Comparison of ENCODE assay signal across 16 mouse cellular contexts in genomic region chr7:133743611-133744010, GRCm38 (mm10). TPM values are rescaled to one million over a fixed set of nuclear protein-coding genes. Genes with fewer than 3 reads are reported as not detected.
DNase-seq lines count a peak whose midpoint lies in the region; ATAC-seq and TF ChIP-seq lines count a peak whose summit lies in the region.
"Had no signal": no experiment of that assay in that cellular context is flagged by ENCODE, and none has a peak within 500 bp of the region (broad histone marks: within the 10 kb centered on the region; RNA-seq: fewer than 3 reads in every experiment).

No protein-coding gene starts in this region.

- peak; percentile 34 for DNase-seq in adrenal gland, postnatal 10 days
- no peak for DNase-seq in adrenal gland, adult 18-20 months (ENCODE audit: low spot score in 2 of 2)
- no peak for DNase-seq in heart, adult 2 months
- DNase-seq in heart, postnatal 10 days: no peak
- peak; percentile 36 for DNase-seq in lung, embryonic 14.5 days
- no peak for DNase-seq in lung, postnatal 36 days
- DNase-seq in liver, postnatal 0 days: no peak
- DNase-seq: cerebellum, adult 11 months; embryo, embryonic 11 days; gastrocnemius, postnatal 25 days; kidney, postnatal 25 days; liver; lung, postnatal 10 days; thymus, adult 2 months had no signal

- no peak overlapping the region for H3K4me2 ChIP-seq in lung, embryonic 14.5 days
- no peak overlapping the region for H3K4me2 ChIP-seq in neural tube, embryonic 15.5 days
- no peak overlapping the region for H3K4me2 ChIP-seq in liver, postnatal 0 days (ENCODE audit: low read depth, low read length)
- H3K4me2 ChIP-seq: intestine, embryonic 15.5 days had no signal

- TF ChIP-seq EP300 in heart, adult 2 months (IDR thresholded peaks at IDR 0.05; ENCODE audit: insufficient read depth, low read depth, low read length): no peak
- no peak for TF ChIP-seq EP300 in liver, postnatal 0 days (IDR thresholded peaks at IDR 0.05; ENCODE audit: low read depth)

- peaks cover 18% of the 10 kb centered on the region for H3K36me3 ChIP-seq in heart, adult 2 months (ENCODE audit: control insufficient read depth, insufficient read depth, low read length)
- peaks cover 6% of the 10 kb centered on the region; the same call in 1 of the 2 replicates for H3K36me3 ChIP-seq in lung, embryonic 14.5 days (ENCODE audit: insufficient read depth)
- peaks cover 28% of the 10 kb centered on the region for H3K36me3 ChIP-seq in neural tube, embryonic 15.5 days
- H3K36me3 ChIP-seq in liver, postnatal 0 days (replicated peaks; ENCODE audit: insufficient read depth, low read length): 0 out of 2 replicates have a peak, but pooled peaks cover 7% of the 10 kb centered on the region

- H3K9me3 ChIP-seq in lung, embryonic 14.5 days (ENCODE audit: low read depth, low read length): no peaks in the 10 kb centered on the region
- no peaks in the 10 kb centered on the region for H3K9me3 ChIP-seq in neural tube, embryonic 15.5 days (replicated peaks)
- no peaks in the 10 kb centered on the region for H3K9me3 ChIP-seq in liver, postnatal 0 days (ENCODE audit: low read length)
- H3K9me3 ChIP-seq: intestine, embryonic 15.5 days had no signal

- H3K79me2 ChIP-seq in heart, adult 2 months (replicated peaks; ENCODE audit: control insufficient read depth, insufficient read depth, low read length): no peaks in the 10 kb centered on the region

- H3K4me1 ChIP-seq in heart, adult 2 months (ENCODE audit: control insufficient read depth, insufficient read depth, low read length): peaks cover 16% of the 10 kb centered on the region
- H3K4me1 ChIP-seq in lung, embryonic 14.5 days (ENCODE audit: insufficient read depth): no peaks in the 10 kb centered on the region
- no peaks in the 10 kb centered on the region for H3K4me1 ChIP-seq in neural tube, embryonic 15.5 days
- no peaks in the 10 kb centered on the region for H3K4me1 ChIP-seq in liver, postnatal 0 days (ENCODE audit: insufficient read depth)
- H3K4me1 ChIP-seq: intestine, embryonic 15.5 days had no signal

- ATAC-seq in lung, embryonic 14.5 days (ENCODE audit: insufficient read depth): no peak
- ATAC-seq in neural tube, embryonic 15.5 days (ENCODE audit: low FRiP score): no peak
- no peak for ATAC-seq in liver, postnatal 0 days
- ATAC-seq: intestine, embryonic 15.5 days had no signal

- peak overlapping the region; percentile 5; the same call in 1 of the 2 replicates for H3K9ac ChIP-seq in heart, adult 2 months (ENCODE audit: low read depth, low read length)
- no peak overlapping the region for H3K9ac ChIP-seq in lung, embryonic 14.5 days
- no peak overlapping the region for H3K9ac ChIP-seq in neural tube, embryonic 15.5 days (replicated peaks)
- no peak overlapping the region for H3K9ac ChIP-seq in liver, postnatal 0 days (replicated peaks)
- H3K9ac ChIP-seq: intestine, embryonic 15.5 days had no signal

- TF ChIP-seq CTCF in heart, adult 2 months (IDR thresholded peaks at IDR 0.05): no peak
- no peak for TF ChIP-seq CTCF in lung, embryonic 14.5 days (IDR thresholded peaks at IDR 0.05; ENCODE audit: low read depth)
- no peak for TF ChIP-seq CTCF in liver, postnatal 0 days (IDR thresholded peaks at IDR 0.05; ENCODE audit: low read depth)

- H3K27me3 ChIP-seq in heart, adult 2 months (ENCODE audit: control insufficient read depth, insufficient read depth, low read length): no peaks in the 10 kb centered on the region
- H3K27me3 ChIP-seq in lung, embryonic 14.5 days (ENCODE audit: insufficient read depth, low read length): no peaks in the 10 kb centered on the region
- H3K27me3 ChIP-seq in neural tube, embryonic 15.5 days (replicated peaks): no peaks in the 10 kb centered on the region
- H3K27me3 ChIP-seq in liver, postnatal 0 days (ENCODE audit: insufficient read depth, low read length): no peaks in the 10 kb centered on the region
- H3K27me3 ChIP-seq: intestine, embryonic 15.5 days had no signal

- H3K4me3 ChIP-seq in heart, adult 2 months: no peak overlapping the region
- no peak overlapping the region for H3K4me3 ChIP-seq in lung, embryonic 14.5 days (ENCODE audit: low read depth, low read length)
- no peak overlapping the region for H3K4me3 ChIP-seq in neural tube, embryonic 15.5 days (replicated peaks)
- H3K4me3 ChIP-seq in liver, postnatal 0 days (ENCODE audit: low read depth, low read length): no peak overlapping the region
- H3K4me3 ChIP-seq: intestine, embryonic 15.5 days had no signal

- intact Hi-C loops in heart, adult 2 months (cut with DNase I): no loop called here
- intact Hi-C loops in heart, postnatal 10 days (cut with DNase I): no loop called here

- no peak for TF ChIP-seq POLR2A in heart, adult 2 months (IDR thresholded peaks at IDR 0.05; ENCODE audit: insufficient read depth, low read depth, low read length)

- WGBS in heart, adult 2 months: 21% methylated on average over 4 of the region's 4 CpGs
- WGBS in lung, embryonic 14.5 days: 40% methylated on average over 4 of the region's 4 CpGs
- 59% methylated on average over 4 of the region's 4 CpGs for WGBS in neural tube, embryonic 15.5 days
- WGBS in liver, postnatal 0 days (ENCODE audit: insufficient replicate concordance): 59% methylated on average over 4 of the region's 4 CpGs

- H3K27ac ChIP-seq in heart, adult 2 months: peak overlapping the region; percentile 82
- H3K27ac ChIP-seq in lung, embryonic 14.5 days (ENCODE audit: low read depth): no peak overlapping the region
- H3K27ac ChIP-seq in neural tube, embryonic 15.5 days (replicated peaks): peak overlapping the region; percentile 51
- H3K27ac ChIP-seq in liver, postnatal 0 days (ENCODE audit: low read depth): no peak overlapping the region
- H3K27ac ChIP-seq: intestine, embryonic 15.5 days had no signal

RNA-seq across cellular contexts. Expression of gene Fank1, which starts 33.0 kb away (rescaled TPM):
- under 1 TPM; 0.18 to 0.36 TPM for total RNA-seq in adrenal gland, postnatal 10 days (2021)
- under 1 TPM; 0.36 to 0.48 TPM for total RNA-seq in adrenal gland, adult 18-20 months (2021)
- total RNA-seq in heart, adult 2 months (2021): not detected
- 0.10 and 0.32 TPM in 2 replicates for polyA plus RNA-seq in heart, adult 2 months (2012; rRNA removed)
- not detected for total RNA-seq in heart, postnatal 10 days (2021)
- polyA plus RNA-seq in lung, embryonic 14.5 days (2014; fragmentation: Nextera tagmentation; extraction: Ambion mirVana): 0.29 and 0.30 TPM in 2 replicates
- 2.8 and 3.5 TPM in 2 replicates for polyA plus RNA-seq in neural tube, embryonic 15.5 days (2015; fragmentation: Nextera tagmentation; extraction: Ambion mirVana)
- polyA plus RNA-seq in liver, postnatal 0 days (2015; fragmentation: Nextera tagmentation; extraction: Ambion mirVana): not detected in 2 replicates
- total RNA-seq: gastrocnemius, postnatal 25 days had no signal

RNA-seq across cellular contexts. Expression of gene Uros, which starts 33.7 kb away (rescaled TPM):
- total RNA-seq in adrenal gland, postnatal 10 days (2021): 10 to 100 TPM; 10.2 to 16.3 TPM
- total RNA-seq in adrenal gland, adult 18-20 months (2021): 10 to 100 TPM; 13.9 to 16.3 TPM
- total RNA-seq in heart, adult 2 months (2021): 10 to 100 TPM; 20.1 to 22.9 TPM
- polyA plus RNA-seq in heart, adult 2 months (2012; rRNA removed): 22.3 and 36.4 TPM in 2 replicates
- total RNA-seq in heart, postnatal 10 days (2021): 10 to 100 TPM; 14.9 to 17.0 TPM
- polyA plus RNA-seq in lung, embryonic 14.5 days (2014; fragmentation: Nextera tagmentation; extraction: Ambion mirVana): 27.0 TPM in 2 replicates
- polyA plus RNA-seq in neural tube, embryonic 15.5 days (2015; fragmentation: Nextera tagmentation; extraction: Ambion mirVana): 51.3 and 52.2 TPM in 2 replicates
- polyA plus RNA-seq in liver, postnatal 0 days (2015; fragmentation: Nextera tagmentation; extraction: Ambion mirVana): 51.9 and 56.1 TPM in 2 replicates

RNA-seq across cellular contexts. Expression of gene Bccip, which starts 34.5 kb away (rescaled TPM):
- total RNA-seq in adrenal gland, postnatal 10 days (2021): 10 to 100 TPM; 62.3 to 66.8 TPM
- 10 to 100 TPM; 61.9 to 66.3 TPM for total RNA-seq in adrenal gland, adult 18-20 months (2021)
- 10 to 100 TPM; 53.5 to 55.7 TPM for total RNA-seq in heart, adult 2 months (2021)
- polyA plus RNA-seq in heart, adult 2 months (2012; rRNA removed): 29.4 and 49.1 TPM in 2 replicates
- total RNA-seq in heart, postnatal 10 days (2021): 10 to 100 TPM; 53.3 to 54.8 TPM
- 180 and 181 TPM in 2 replicates for polyA plus RNA-seq in lung, embryonic 14.5 days (2014; fragmentation: Nextera tagmentation; extraction: Ambion mirVana)
- 103 and 109 TPM in 2 replicates for polyA plus RNA-seq in neural tube, embryonic 15.5 days (2015; fragmentation: Nextera tagmentation; extraction: Ambion mirVana)
- 68.7 and 70.3 TPM in 2 replicates for polyA plus RNA-seq in liver, postnatal 0 days (2015; fragmentation: Nextera tagmentation; extraction: Ambion mirVana)

RNA-seq across cellular contexts. Expression of gene Dhx32, which starts 38.9 kb away (rescaled TPM):
- 10 to 100 TPM; 35.6 to 46.8 TPM for total RNA-seq in adrenal gland, postnatal 10 days (2021)
- 10 to 100 TPM; 62.4 to 67.4 TPM for total RNA-seq in adrenal gland, adult 18-20 months (2021)
- 10 to 100 TPM; 41.5 to 47.4 TPM for total RNA-seq in heart, adult 2 months (2021)
- 27.7 and 38.9 TPM in 2 replicates for polyA plus RNA-seq in heart, adult 2 months (2012; rRNA removed)
- total RNA-seq in heart, postnatal 10 days (2021): 10 to 100 TPM; 41.7 to 44.0 TPM
- polyA plus RNA-seq in lung, embryonic 14.5 days (2014; fragmentation: Nextera tagmentation; extraction: Ambion mirVana): 22.6 and 24.5 TPM in 2 replicates
- 37.4 and 38.2 TPM in 2 replicates for polyA plus RNA-seq in neural tube, embryonic 15.5 days (2015; fragmentation: Nextera tagmentation; extraction: Ambion mirVana)
- polyA plus RNA-seq in liver, postnatal 0 days (2015; fragmentation: Nextera tagmentation; extraction: Ambion mirVana): 5.2 and 5.5 TPM in 2 replicates

Comparison
In these comparisons a context has a peak if more than half of its experiments do, and no peak if none do; other contexts are left out.
1. DNase-seq: peak in adrenal gland, postnatal 10 days (single experiment) and lung, embryonic 14.5 days (single experiment); none in adrenal gland, adult 18-20 months (0 of 2), heart, adult 2 months (0 of 2), heart, postnatal 10 days (0 of 2), lung, postnatal 36 days (single experiment) and liver, postnatal 0 days (single experiment).
2. H3K27ac ChIP-seq: peak in heart, adult 2 months (single experiment) and neural tube, embryonic 15.5 days (single experiment); none in lung, embryonic 14.5 days (single experiment) and liver, postnatal 0 days (single experiment).